Mouse (Mus musculus) brain, embryonic 14.5 days (tissue): ENCODE results near the gene Sox5.

ENCODE experiments used
- CTCF ChIP-seq: fragments of 200-500 bp; IDR thresholded peaks from 2 replicates; pipeline ENCODE4 v1.5.1; 2012; ENCODE audit warnings: inconsistent platforms, mild to moderate bottlenecking, moderate library complexity, borderline replicate concordance; ENCODE audit not compliant: insufficient read depth, insufficient read length; ENCODE audit errors: extremely low read depth
- POLR2A ChIP-seq: fragments of 200-500 bp; IDR thresholded peaks from 2 replicates; pipeline ENCODE4 v1.6.1; 2012; ENCODE audit warnings: mild to moderate bottlenecking, inconsistent platforms, borderline replicate concordance; ENCODE audit not compliant: poor library complexity, insufficient read depth, insufficient read length, severe bottlenecking; ENCODE audit errors: extremely low read depth

GRCm38 (mm10) chr6:143888556-143888955 is 893.2 kb downstream of the Sox5 start:
- TF ChIP-seq CTCF = no peak
- no peak for TF ChIP-seq POLR2A
